Mouse (Mus musculus) cerebellum, adult 11 months (tissue): ENCODE results near the gene Mettl3.
"Not testable (repeated sequence)": the region's sequence is repeated elsewhere in the genome, so short reads cannot be mapped to it uniquely, and the experiment has no call there.

Source experiments
- DNase-seq: peaks from one replicate; pipeline ENCODE4 v3.0.0; 2022

Gene Mettl3

GRCm38 (mm10) chr14:52304644-52305271, at the start of gene Mettl3:
TSS of gene Mettl3 (minus strand) at chr14:52305128.
- DNase-seq = peak; percentile 86

- DNase-seq = no peak
These were observed 34.6 kb upstream of the Mettl3 start for GRCm38 (mm10) chr14:52339512-52339852.

- peak; percentile 58 for DNase-seq
These were observed 34.0 kb upstream of the Mettl3 start for GRCm38 (mm10) chr14:52338751-52339511.

GRCm38 (mm10) chr14:52332171-52332570, 27.2 kb upstream of the Mettl3 start:
- no peak for DNase-seq

- no peak for DNase-seq
These were observed 26.3 kb upstream of the Mettl3 start for GRCm38 (mm10) chr14:52331069-52331750.

GRCm38 (mm10) chr14:52327910-52328812, 23.2 kb upstream of the Mettl3 start, which contains the start of gene Sall2:
TSS of gene Sall2 (minus strand) at chr14:52328762.
- DNase-seq = no peak

GRCm38 (mm10) chr14:52327375-52327901, 22.5 kb upstream of the Mettl3 start:
- DNase-seq = no peak

- DNase-seq = no peak
These were observed 21.0 kb upstream of the Mettl3 start for GRCm38 (mm10) chr14:52325890-52326289.

GRCm38 (mm10) chr14:52319361-52319760, 14.4 kb upstream of the Mettl3 start:
- DNase-seq = no peak

- peak; percentile 44 for DNase-seq
These were observed 11.7 kb upstream of the Mettl3 start for GRCm38 (mm10) chr14:52316441-52317225.

GRCm38 (mm10) chr14:52315792-52316440, 11.0 kb upstream of the Mettl3 start:
- peak; percentile 74 for DNase-seq

- peak; percentile 31 for DNase-seq
These were observed 10.4 kb upstream of the Mettl3 start for GRCm38 (mm10) chr14:52315283-52315780.

- DNase-seq = no peak
These were observed 9.9 kb upstream of the Mettl3 start for GRCm38 (mm10) chr14:52314808-52315150.

- no peak for DNase-seq
These were observed 9.2 kb upstream of the Mettl3 start for GRCm38 (mm10) chr14:52313931-52314807.

GRCm38 (mm10) chr14:52310906-52311305, 6.0 kb upstream of the Mettl3 start:
- DNase-seq = no peak

GRCm38 (mm10) chr14:52310343-52310742, 5.4 kb upstream of the Mettl3 start:
- not testable (repeated sequence) for DNase-seq

- DNase-seq = no peak
These were observed 1.2 kb upstream of the Mettl3 start for GRCm38 (mm10) chr14:52306100-52306499.

GRCm38 (mm10) chr14:52303517-52303916, 1.4 kb downstream of the Mettl3 start:
- not testable (repeated sequence) for DNase-seq

- no peak for DNase-seq
These were observed 9.2 kb downstream of the Mettl3 start for GRCm38 (mm10) chr14:52295558-52296264.
